Mouse (Mus musculus): ENCODE measurements around the gene Bcar3.

GRCm38 (mm10) chr3:122420410-122420774 is 126.5 kb downstream of the Bcar3 start:
- TF ChIP-seq POLR2A (IDR thresholded peaks at IDR 0.05; ENCODE audit: borderline replicate concordance, low read depth, low read length): no peak
- no peak for TF ChIP-seq CTCF (IDR thresholded peaks at IDR 0.05; ENCODE audit: low read depth, low read length)

Measured in bone marrow macrophage, adult 2 months (primary cell).